Mouse (Mus musculus): ENCODE measurements at regions not wholly inside any gene's neighbourhood (a gene's known extent, or its start where the extent isn't known, plus 50 kb on each side); places are given as distances from the start of the nearest gene placed in this dataset.

- TF ChIP-seq CEBPB (IDR thresholded peaks at IDR 0.05; ENCODE audit: insufficient read depth, poor library complexity, severe bottlenecking) (no peak), USF1 (IDR thresholded peaks at IDR 0.05; ENCODE audit: low read depth) (no peak), TCF12 (IDR thresholded peaks at IDR 0.05; ENCODE audit: insufficient read depth, poor library complexity, severe bottlenecking) (no peak)
Observed at GRCm38 (mm10) chr14:72148886-72149285, 342.8 kb downstream of the Gm9195 start.
